Mouse (Mus musculus) intestine, embryonic 16.5 days (tissue): ENCODE data around the gene Hoxd12. TPM values are rescaled to one million over a fixed set of nuclear protein-coding genes. Genes with fewer than 3 reads are reported as not detected.

ENCODE experiments used
- ATAC-seq: fragments of 200-750 bp; cut with Nextera tagmentation; 2 replicates; pipeline ENCODE4 v1.8.0; 2017; ENCODE audit warnings: moderate TSS enrichment, moderate library complexity
- H3K27ac ChIP-seq: fragments of 300-500 bp; sonication (generic); 2 replicates; pipeline ENCODE4 v1.5.1; 2014; ENCODE audit warnings: mild to moderate bottlenecking, low read length
- H3K27me3 ChIP-seq: fragments of 300-500 bp; sonication (generic); replicated peaks from 2 replicates; pipeline ENCODE4 v1.6.1; 2014; ENCODE audit warnings: low read length, control low read depth, mixed read lengths; ENCODE audit not compliant: control insufficient read depth, insufficient read depth
- H3K36me3 ChIP-seq: fragments of 300-500 bp; sonication (generic); 2 replicates; pipeline ENCODE4 v1.6.1; 2014; ENCODE audit warnings: low read length, control low read depth; ENCODE audit not compliant: control insufficient read depth, insufficient read depth
- H3K4me1 ChIP-seq: fragments of 300-500 bp; sonication (generic); 2 replicates; pipeline ENCODE4 v1.6.1; 2014; ENCODE audit warnings: low read length, control low read depth, mixed read lengths; ENCODE audit not compliant: control insufficient read depth, insufficient read depth
- H3K4me2 ChIP-seq: fragments of 300-500 bp; sonication (generic); 2 replicates; pipeline ENCODE4 v1.6.1; 2014; ENCODE audit warnings: low read depth, low read length, control low read depth
- H3K4me3 ChIP-seq: fragments of 300-500 bp; sonication (generic); 2 replicates; pipeline ENCODE4 v1.5.1; 2014; ENCODE audit warnings: mild to moderate bottlenecking, low read length
- H3K9ac ChIP-seq: fragments of 300-500 bp; sonication (generic); 2 replicates; pipeline ENCODE4 v1.6.1; 2014; ENCODE audit warnings: low read depth, low read length
- H3K9me3 ChIP-seq: fragments of 300-500 bp; sonication (generic); 2 replicates; pipeline ENCODE4 v1.6.1; 2016; ENCODE audit warnings: low read length, control low read depth; ENCODE audit not compliant: control insufficient read depth
- WGBS: fragments of 180-500 bp; shearing (Covaris S2); extraction: QIAGEN DNeasy Blood & Tissue Kit; methylation state at CpG from one replicate; pipeline ENCODE4 v1.1.7; 2014; 5-methylcytosine and 5-hydroxymethylcytosine counted together
- polyA plus RNA-seq: library from polyadenylated mRNA; unstranded; fragments of >200 nt; fragmentation: Nextera tagmentation; extraction: Ambion mirVana; gene quantifications from 2 replicates; pipeline ENCODE4 v1.2.1, GENCODE M21; 2015

Gene Hoxd12
- polyA plus RNA-seq, 1 experiment from 2014 or later, result 0.60 TPM

DNA sequence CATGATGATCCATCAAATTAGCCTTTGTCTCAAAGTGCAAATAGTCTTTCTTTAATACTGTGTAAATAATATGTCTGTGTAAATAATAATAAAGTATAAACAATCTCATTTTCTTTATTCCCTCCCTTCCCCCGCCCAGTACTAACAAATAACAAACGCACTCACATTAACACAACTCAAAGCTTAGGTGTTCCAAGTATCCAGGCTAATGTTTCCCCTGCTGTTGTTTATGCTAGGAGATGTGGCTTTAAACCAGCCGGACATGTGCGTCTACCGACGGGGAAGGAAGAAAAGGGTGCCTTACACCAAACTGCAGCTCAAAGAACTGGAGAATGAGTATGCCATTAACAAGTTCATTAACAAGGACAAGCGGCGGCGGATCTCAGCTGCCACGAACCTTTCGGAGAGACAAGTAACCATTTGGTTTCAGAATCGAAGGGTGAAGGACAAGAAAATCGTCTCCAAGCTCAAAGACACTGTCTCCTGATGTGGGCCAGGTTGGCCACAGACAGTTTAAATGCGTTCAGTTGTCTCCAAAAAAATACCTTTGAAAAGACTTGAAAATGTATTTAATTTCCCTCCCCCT is 5.1 kb upstream of the Hoxd12 start:
- Histone ChIP-seq H3K27ac (no peak overlapping the region), H3K4me1 (peaks cover 13% of the 10 kb centered on the region), H3K4me2 (no peak overlapping the region), H3K9ac (no peak overlapping the region), H3K36me3 (no peaks in the 10 kb centered on the region), H3K4me3 (no peak overlapping the region), H3K9me3 (no peaks in the 10 kb centered on the region), H3K27me3 (peaks cover 82% of the 10 kb centered on the region)
- 2% methylated on average over 14 of the region's 14 CpGs for WGBS
- ATAC-seq, result no peak

DNA sequence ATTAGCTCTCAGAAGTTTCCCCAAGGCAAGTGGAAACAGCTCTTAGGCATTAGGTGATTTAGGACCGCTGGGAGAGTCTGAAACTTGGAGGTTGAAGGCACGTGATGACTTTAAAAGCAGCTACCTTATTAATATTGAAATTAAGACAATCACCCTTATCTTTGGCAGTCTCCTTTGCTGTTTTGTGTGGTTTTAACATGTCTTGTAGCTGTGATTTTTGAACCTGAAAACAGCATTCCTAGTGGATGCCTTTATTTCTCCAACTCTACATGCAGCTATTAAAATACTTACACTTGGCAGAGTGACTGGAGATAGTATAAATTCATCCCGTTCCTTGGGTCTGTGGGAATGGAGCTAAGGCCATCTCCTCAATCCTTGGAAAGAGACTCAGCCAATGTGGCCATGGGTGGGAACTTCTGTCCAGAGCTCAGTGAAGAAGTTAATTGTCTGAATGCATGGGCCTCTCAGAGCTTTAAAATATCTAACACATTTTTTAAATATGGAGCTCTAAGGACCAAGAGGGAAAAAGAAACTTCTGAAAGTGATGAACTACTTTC is 4.1 kb upstream of the Hoxd12 start:
- Histone ChIP-seq H3K36me3 (no peaks in the 10 kb centered on the region), H3K4me1 (peaks cover 13% of the 10 kb centered on the region), H3K9me3 (no peaks in the 10 kb centered on the region), H3K9ac (no peak overlapping the region), H3K4me2 (no peak overlapping the region), H3K4me3 (no peak overlapping the region), H3K27ac (no peak overlapping the region), H3K27me3 (peaks cover 85% of the 10 kb centered on the region)
- 12% methylated on average over 3 of the region's 3 CpGs for WGBS
- ATAC-seq, result no peak

DNA sequence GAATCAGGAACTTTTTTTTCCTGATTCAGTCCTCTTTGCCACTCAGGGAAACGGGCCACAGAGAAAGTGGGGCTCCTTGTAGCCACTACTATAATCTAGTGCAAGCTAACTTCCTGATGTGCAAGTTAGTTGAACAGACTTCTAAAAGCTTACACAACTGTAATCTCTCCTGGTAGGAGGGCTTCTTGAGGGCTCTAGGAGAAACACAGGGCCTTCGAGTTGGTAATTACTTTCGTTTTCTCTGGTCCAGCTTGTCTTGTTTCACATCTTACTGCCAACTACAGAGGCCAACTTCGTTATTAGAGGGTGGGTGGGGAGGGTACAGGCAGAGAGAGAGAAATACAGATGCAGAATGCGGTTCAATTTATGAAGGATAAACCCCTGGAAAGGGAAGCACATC is 3.0 kb upstream of the Hoxd12 start:
- no peaks in the 10 kb centered on the region for H3K9me3 ChIP-seq
- no peak overlapping the region for H3K9ac ChIP-seq
- no peak overlapping the region for H3K27ac ChIP-seq
- ATAC-seq, result no peak
- peaks cover 13% of the 10 kb centered on the region for H3K4me1 ChIP-seq
- WGBS, result 9% methylated on average over 5 of the region's 5 CpGs
- H3K4me3 ChIP-seq, result no peak overlapping the region
- H3K27me3 ChIP-seq, result peaks cover 87% of the 10 kb centered on the region
- no peaks in the 10 kb centered on the region for H3K36me3 ChIP-seq
- no peak overlapping the region for H3K4me2 ChIP-seq

DNA sequence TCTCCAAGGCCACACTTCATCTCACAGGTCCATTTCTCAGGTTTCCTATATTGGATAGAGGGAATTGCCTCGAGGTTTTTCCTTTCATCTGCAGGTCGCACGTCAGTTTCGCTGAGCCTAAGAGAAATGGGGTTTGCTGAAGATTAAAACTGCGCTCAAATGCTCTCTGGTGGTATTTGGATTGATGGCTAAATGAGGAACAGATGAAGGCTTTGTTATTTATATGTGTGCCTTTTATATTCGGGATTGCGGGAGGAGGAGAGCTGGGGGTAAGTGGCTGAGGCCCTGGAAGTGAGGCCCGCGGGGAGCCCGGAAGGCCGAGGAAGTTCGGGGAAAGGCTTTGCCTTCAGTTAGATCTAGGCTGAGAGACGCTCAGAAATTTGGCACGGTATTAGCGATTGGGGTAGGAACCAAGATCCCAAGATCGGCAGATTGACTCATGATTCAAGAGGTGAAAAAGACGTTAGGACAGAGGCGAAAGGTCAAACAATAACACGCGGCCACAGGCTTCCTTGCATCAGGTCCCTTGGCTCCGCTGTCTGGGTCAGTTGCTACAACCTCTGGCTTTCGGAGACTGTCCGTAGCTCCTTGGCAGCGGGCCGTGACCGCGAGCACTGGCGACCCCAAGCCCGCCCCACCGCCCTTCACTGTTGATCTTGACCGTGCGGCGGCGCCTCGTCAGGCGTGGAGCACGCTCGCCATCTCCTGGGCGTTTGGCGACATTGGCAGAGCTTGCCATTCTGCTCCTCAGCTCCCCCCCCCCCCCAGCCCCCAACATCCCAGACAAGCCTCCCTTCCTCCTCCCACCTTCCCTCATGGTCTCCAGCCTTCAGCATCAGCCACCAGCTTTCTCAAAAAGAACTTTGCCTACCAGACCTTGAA is 2.1 kb upstream of the Hoxd12 start:
- Histone ChIP-seq H3K27ac (no peak overlapping the region), H3K4me1 (peaks cover 12% of the 10 kb centered on the region), H3K4me3 (peak overlapping the region; percentile 41), H3K4me2 (peak overlapping the region; percentile 55), H3K27me3 (peaks cover 85% of the 10 kb centered on the region), H3K36me3 (no peaks in the 10 kb centered on the region), H3K9me3 (no peaks in the 10 kb centered on the region), H3K9ac (no peak overlapping the region)
- no peak for ATAC-seq
- 5% methylated on average over 40 of the region's 40 CpGs for WGBS

DNA sequence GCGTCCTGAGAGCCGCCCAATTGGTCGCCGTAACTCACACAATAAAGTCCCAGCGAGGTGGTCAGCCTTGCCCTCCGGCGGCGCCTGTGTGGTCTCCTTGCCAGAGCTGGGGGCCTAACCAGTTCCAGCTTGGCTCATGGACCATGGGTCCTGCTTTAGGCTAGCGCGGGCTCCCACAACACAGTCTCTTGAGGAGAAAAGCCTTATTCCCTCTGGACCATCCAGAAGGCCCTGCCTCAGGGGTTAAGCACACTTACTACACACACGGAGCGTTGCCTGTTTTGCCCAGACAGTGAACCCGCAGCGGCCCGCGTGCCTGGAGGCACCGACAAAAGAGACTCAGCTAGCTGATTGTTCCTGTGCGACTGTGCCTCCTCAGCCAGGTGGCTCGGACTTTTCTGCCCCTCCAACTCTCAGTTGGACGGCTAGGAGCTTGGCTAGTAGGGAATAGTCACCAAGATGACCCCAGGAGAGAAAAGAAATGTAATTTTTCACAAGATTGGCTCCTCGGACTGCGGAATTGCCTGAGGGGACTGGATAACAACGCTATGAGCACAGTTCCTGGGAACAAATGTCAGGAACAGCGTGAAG is 883 bp upstream of the Hoxd12 start:
- Histone ChIP-seq H3K4me3 (no peak overlapping the region), H3K4me2 (no peak overlapping the region), H3K27ac (no peak overlapping the region), H3K9ac (no peak overlapping the region), H3K36me3 (no peaks in the 10 kb centered on the region), H3K4me1 (0 out of 2 replicates have a peak, but pooled peaks cover 2% of the 10 kb centered on the region), H3K9me3 (no peaks in the 10 kb centered on the region), H3K27me3 (peaks cover 83% of the 10 kb centered on the region)
- ATAC-seq, result no peak; the same call in 1 of the 2 replicates
- 2% methylated on average over 24 of the region's 24 CpGs for WGBS

DNA sequence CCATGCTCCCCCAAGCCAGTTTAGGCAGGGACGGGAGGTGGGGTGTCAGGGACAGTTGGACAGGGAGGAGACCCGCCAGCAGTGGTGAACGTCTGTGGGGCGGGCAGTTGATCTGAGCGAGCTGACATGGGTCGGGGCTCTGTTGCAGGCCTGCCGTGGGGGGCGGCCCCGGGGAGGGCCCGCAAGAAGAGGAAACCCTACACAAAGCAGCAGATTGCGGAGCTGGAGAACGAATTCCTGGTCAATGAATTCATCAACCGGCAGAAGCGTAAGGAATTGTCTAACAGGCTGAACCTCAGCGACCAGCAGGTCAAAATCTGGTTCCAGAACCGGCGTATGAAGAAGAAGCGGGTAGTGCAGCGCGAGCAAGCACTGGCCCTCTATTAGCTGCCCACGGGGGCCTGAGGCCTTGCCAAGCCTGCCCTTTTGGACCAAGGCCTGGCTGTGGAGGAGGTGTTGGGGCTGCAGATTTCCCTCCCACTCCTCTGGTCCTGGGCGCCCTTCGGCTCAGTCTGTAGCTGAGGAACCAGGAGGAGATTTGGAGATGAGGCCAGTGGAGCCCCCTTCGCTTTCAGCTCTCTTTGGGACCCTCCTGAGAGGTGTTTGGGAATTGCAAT is 961 bp downstream of the Hoxd12 start:
- no peak for ATAC-seq
- Histone ChIP-seq H3K9ac (no peak overlapping the region), H3K27me3 (peaks cover 88% of the 10 kb centered on the region), H3K4me2 (no peak overlapping the region), H3K9me3 (no peaks in the 10 kb centered on the region), H3K4me3 (no peak overlapping the region), H3K4me1 (0 out of 2 replicates have a peak, but pooled peaks cover 2% of the 10 kb centered on the region), H3K27ac (no peak overlapping the region), H3K36me3 (no peaks in the 10 kb centered on the region)
- WGBS, result 7% methylated on average over 24 of the region's 24 CpGs

DNA sequence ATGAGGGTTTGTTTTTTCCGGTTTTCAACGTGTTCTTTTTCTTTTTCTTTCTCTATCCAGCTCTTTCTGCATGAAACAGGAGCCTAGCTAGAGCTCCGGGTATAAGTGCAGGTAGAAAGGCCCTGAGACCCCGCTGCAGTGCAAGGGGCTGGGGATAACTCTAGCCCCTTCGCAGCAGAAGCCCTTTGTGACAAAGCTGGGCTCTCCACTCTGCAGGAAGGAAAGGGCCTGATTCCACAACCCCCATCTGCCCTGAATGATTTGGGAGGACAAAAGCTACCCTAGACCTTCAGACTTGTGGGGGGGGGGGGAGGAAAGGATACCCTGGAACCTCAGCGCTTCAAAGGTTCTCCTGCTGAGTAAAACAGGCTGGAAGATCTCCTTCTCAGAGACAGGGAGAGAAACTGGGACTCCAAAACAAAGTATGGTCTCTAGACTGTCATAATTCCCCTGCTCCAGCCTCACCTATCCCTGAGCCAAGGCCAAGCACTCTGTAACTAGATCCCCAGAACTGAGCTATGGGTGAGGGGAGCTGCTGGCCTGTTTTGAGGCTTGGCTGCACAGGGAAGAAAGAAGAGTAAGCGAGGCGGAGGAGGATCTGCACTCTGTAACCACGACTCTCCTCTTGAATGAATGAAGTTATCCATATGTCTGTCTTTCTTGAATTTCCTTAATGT is 1.7 kb downstream of the Hoxd12 start:
- no peak for ATAC-seq
- Histone ChIP-seq H3K9ac (no peak overlapping the region), H3K27me3 (peaks cover 93% of the 10 kb centered on the region), H3K4me3 (no peak overlapping the region), H3K4me1 (0 out of 2 replicates have a peak, but pooled peaks cover 2% of the 10 kb centered on the region), H3K36me3 (no peaks in the 10 kb centered on the region), H3K27ac (no peak overlapping the region), H3K9me3 (no peaks in the 10 kb centered on the region), H3K4me2 (no peak overlapping the region)
- WGBS, result 5% methylated on average over 9 of the region's 9 CpGs

DNA sequence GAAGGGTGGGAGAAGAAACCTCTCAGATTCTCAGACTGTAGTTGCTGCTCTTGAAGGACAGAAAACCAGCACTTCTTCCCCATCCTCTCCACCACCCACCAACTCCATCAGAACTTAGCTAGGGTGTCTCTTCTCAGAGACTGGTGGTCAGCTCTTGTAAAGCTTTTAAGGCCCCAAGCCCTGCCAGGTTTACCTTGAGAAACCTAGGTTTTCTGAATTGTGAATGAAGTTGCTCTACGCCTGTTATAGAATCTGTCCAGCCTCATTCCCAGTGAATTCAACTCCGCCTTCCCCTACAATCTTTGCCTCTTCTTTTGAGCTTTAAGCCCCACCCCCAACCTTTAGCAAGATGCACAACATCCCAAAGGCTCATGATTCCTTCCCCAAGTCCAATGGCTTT is 2.3 kb downstream of the Hoxd12 start:
- no peaks in the 10 kb centered on the region for H3K36me3 ChIP-seq
- no peak for ATAC-seq
- 32% methylated on average over 2 of the region's 2 CpGs for WGBS
- no peaks in the 10 kb centered on the region for H3K9me3 ChIP-seq
- H3K9ac ChIP-seq, result no peak overlapping the region
- H3K4me2 ChIP-seq, result no peak overlapping the region
- H3K4me3 ChIP-seq, result no peak overlapping the region
- H3K27me3 ChIP-seq, result peaks cover 93% of the 10 kb centered on the region
- no peak overlapping the region for H3K27ac ChIP-seq
- H3K4me1 ChIP-seq, result peaks cover 6% of the 10 kb centered on the region; the same call in 1 of the 2 replicates
